Mouse (Mus musculus) intestine, embryonic 16.5 days (tissue): ENCODE data around the gene Scaf1. TPM values are rescaled to one million over a fixed set of nuclear protein-coding genes. Genes with fewer than 3 reads are reported as not detected.
A peak's percentile ranks its signal among the peaks of the same experiment; 100 is the strongest.

Experiments used
- ATAC-seq: fragments of 200-750 bp; cut with Nextera tagmentation; 2 replicates; pipeline ENCODE4 v1.8.0; 2017; ENCODE audit warnings: moderate TSS enrichment, moderate library complexity
- H3K27ac ChIP-seq: fragments of 300-500 bp; sonication (generic); 2 replicates; pipeline ENCODE4 v1.5.1; 2014; ENCODE audit warnings: mild to moderate bottlenecking, low read length
- H3K27me3 ChIP-seq: fragments of 300-500 bp; sonication (generic); replicated peaks from 2 replicates; pipeline ENCODE4 v1.6.1; 2014; ENCODE audit warnings: low read length, control low read depth, mixed read lengths; ENCODE audit not compliant: control insufficient read depth, insufficient read depth
- H3K36me3 ChIP-seq: fragments of 300-500 bp; sonication (generic); 2 replicates; pipeline ENCODE4 v1.6.1; 2014; ENCODE audit warnings: low read length, control low read depth; ENCODE audit not compliant: control insufficient read depth, insufficient read depth
- H3K4me1 ChIP-seq: fragments of 300-500 bp; sonication (generic); 2 replicates; pipeline ENCODE4 v1.6.1; 2014; ENCODE audit warnings: low read length, control low read depth, mixed read lengths; ENCODE audit not compliant: control insufficient read depth, insufficient read depth
- H3K4me2 ChIP-seq: fragments of 300-500 bp; sonication (generic); 2 replicates; pipeline ENCODE4 v1.6.1; 2014; ENCODE audit warnings: low read depth, low read length, control low read depth
- H3K4me3 ChIP-seq: fragments of 300-500 bp; sonication (generic); 2 replicates; pipeline ENCODE4 v1.5.1; 2014; ENCODE audit warnings: mild to moderate bottlenecking, low read length
- H3K9ac ChIP-seq: fragments of 300-500 bp; sonication (generic); 2 replicates; pipeline ENCODE4 v1.6.1; 2014; ENCODE audit warnings: low read depth, low read length
- H3K9me3 ChIP-seq: fragments of 300-500 bp; sonication (generic); 2 replicates; pipeline ENCODE4 v1.6.1; 2016; ENCODE audit warnings: low read length, control low read depth; ENCODE audit not compliant: control insufficient read depth
- WGBS: fragments of 180-500 bp; shearing (Covaris S2); extraction: QIAGEN DNeasy Blood & Tissue Kit; methylation state at CpG from one replicate; pipeline ENCODE4 v1.1.7; 2014; 5-methylcytosine and 5-hydroxymethylcytosine counted together
- polyA plus RNA-seq: library from polyadenylated mRNA; unstranded; fragments of >200 nt; fragmentation: Nextera tagmentation; extraction: Ambion mirVana; gene quantifications from 2 replicates; pipeline ENCODE4 v1.2.1, GENCODE M21; 2015

The Scaf1 gene
- polyA plus RNA-seq: 20.1 and 23.2 TPM in 2 replicates

DNA sequence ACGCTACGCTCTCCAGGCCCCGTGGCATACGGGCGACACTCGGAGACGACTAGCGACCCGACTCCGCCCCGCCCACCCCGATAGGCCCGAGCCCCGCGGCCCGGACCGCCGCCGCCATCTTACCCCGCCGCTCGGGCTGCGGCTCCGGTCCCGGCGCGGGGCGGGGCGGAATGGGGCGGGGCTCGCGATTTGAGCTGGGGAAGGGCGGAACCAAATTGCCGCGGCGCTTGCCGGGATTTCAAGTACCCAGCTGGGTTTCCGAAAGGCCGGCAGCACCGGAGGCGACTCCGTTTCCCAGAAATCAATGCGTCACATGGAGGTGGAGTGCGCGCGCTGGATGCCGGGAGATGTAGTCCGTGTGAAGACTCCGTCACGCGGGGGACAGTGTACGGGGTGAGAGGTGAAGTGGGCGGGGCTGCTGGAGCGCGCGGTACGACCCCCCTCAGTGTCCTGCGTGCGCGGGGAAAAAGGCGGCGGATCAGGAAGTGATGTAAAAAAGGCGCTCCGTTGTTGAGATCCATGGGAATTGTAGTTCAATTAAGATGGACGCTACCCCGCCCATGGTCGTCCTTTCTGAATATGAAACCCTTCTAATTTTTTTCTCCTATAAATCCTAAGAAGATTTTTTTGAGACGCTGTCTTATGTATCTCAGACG, at the start of gene Scaf1:
Gene Scaf1, minus strand, starts transcription at position 407 of the 656 bp plus-strand sequence.
- H3K4me1 ChIP-seq: peaks cover 21% of the 10 kb centered on the region
- peak within 1 kb of the TSS; percentile 80 for H3K4me2 ChIP-seq
- peak; percentile 83 for ATAC-seq
- H3K27ac ChIP-seq: peak within 1 kb of the TSS; percentile 100
- H3K9ac ChIP-seq: peak within 1 kb of the TSS; percentile 99
- no peaks in the 10 kb centered on the region for H3K9me3 ChIP-seq
- under 1% methylated on average over 69 of the region's 69 CpGs for WGBS
- H3K4me3 ChIP-seq: peak within 1 kb of the TSS; percentile 97
- H3K27me3 ChIP-seq: no peaks in the 10 kb centered on the region
- peaks cover 18% of the 10 kb centered on the region for H3K36me3 ChIP-seq

- WGBS: under 1% methylated on average over 31 of the region's 31 CpGs
- Histone ChIP-seq H3K9ac (peak within 1 kb of the TSS; percentile 77), H3K27ac (peak within 1 kb of the TSS; percentile 92), H3K36me3 (no peaks in the 10 kb centered on the region), H3K27me3 (no peaks in the 10 kb centered on the region), H3K9me3 (no peaks in the 10 kb centered on the region), H3K4me2 (peak within 1 kb of the TSS; percentile 57), H3K4me3 (peak within 1 kb of the TSS; percentile 74), H3K4me1 (peaks cover 12% of the 10 kb centered on the region)
- ATAC-seq: peak; percentile 90
These were observed 46.2 kb upstream of the Scaf1 start, which contains the start of the genes Nosip and Prrg2 for GRCm38 (mm10) chr7:45062239-45062835. TSS of gene Nosip (plus strand) at chr7:45062429. TSS of gene Prrg2 (minus strand) at chr7:45062677.

DNA sequence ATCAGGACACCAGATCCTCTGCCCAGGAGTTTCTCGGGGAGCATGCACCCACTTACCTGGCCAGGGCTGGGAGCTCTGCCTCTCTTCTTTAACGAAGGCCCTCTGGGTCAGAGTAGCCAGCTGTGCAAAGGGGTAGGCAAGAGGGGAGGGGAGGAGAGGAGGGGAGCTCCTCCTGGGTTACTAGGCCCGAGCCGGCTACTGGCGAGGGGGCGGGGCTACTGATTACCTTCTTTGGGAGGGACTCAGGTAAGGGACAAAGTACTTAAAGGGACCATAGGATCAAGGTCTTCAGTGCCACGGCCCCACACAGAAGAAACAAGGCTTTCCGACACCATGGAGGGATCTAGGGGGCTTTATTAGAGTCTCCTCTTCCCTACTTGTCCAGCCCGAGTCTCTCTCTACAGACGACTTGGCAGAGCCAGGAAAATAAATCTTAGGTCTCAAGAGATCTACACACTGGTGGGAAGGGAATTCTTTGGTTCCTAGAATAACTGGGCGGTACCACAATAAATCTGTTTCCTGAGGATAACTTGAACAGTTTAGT, 45.4 kb upstream of the Scaf1 start:
- peak overlapping the region; percentile 57 for H3K4me2 ChIP-seq

GRCm38 (mm10) chr7:45060632-45061122, 44.5 kb upstream of the Scaf1 start:
- no peaks in the 10 kb centered on the region for H3K36me3 ChIP-seq
- ATAC-seq: no peak
- H3K4me2 ChIP-seq: peak overlapping the region; percentile 57
- H3K9ac ChIP-seq: 0 out of 2 replicates have a peak overlapping the region, but pooled peaks have one; percentile 77
- WGBS: 79% methylated on average over 6 of the region's 6 CpGs
- H3K4me3 ChIP-seq: no peak overlapping the region; the same call in 1 of the 2 replicates
- peaks cover 12% of the 10 kb centered on the region for H3K4me1 ChIP-seq
- H3K27ac ChIP-seq: no peak overlapping the region
- no peaks in the 10 kb centered on the region for H3K27me3 ChIP-seq
- no peaks in the 10 kb centered on the region for H3K9me3 ChIP-seq

More for the DNA sequence above, 45.4 kb upstream of the Scaf1 start:
- Histone ChIP-seq H3K27me3 (no peaks in the 10 kb centered on the region), H3K4me1 (peaks cover 12% of the 10 kb centered on the region), H3K36me3 (no peaks in the 10 kb centered on the region), H3K27ac (peak overlapping the region; percentile 92), H3K4me3 (peak overlapping the region; percentile 74), H3K9ac (peak overlapping the region; percentile 77), H3K9me3 (no peaks in the 10 kb centered on the region)
- 10% methylated on average over 11 of the region's 11 CpGs for WGBS
- ATAC-seq: peak; percentile 62

GRCm38 (mm10) chr7:45058607-45059571, 42.7 kb upstream of the Scaf1 start:
- H3K4me3 ChIP-seq: no peak overlapping the region
- H3K9me3 ChIP-seq: no peaks in the 10 kb centered on the region
- no peak overlapping the region for H3K4me2 ChIP-seq
- H3K9ac ChIP-seq: no peak overlapping the region
- no peak overlapping the region for H3K27ac ChIP-seq
- no peak for ATAC-seq
- H3K36me3 ChIP-seq: no peaks in the 10 kb centered on the region
- WGBS: 72% methylated on average over 10 of the region's 10 CpGs
- H3K4me1 ChIP-seq: peaks cover 14% of the 10 kb centered on the region
- no peaks in the 10 kb centered on the region for H3K27me3 ChIP-seq

- H3K4me3 ChIP-seq: no peak overlapping the region
- no peak overlapping the region for H3K27ac ChIP-seq
- H3K9ac ChIP-seq: no peak overlapping the region; the same call in 1 of the 2 replicates
- no peaks in the 10 kb centered on the region for H3K27me3 ChIP-seq
- no peaks in the 10 kb centered on the region for H3K36me3 ChIP-seq
- ATAC-seq: no peak
- H3K4me2 ChIP-seq: no peak overlapping the region
- no peaks in the 10 kb centered on the region for H3K9me3 ChIP-seq
- peaks cover 12% of the 10 kb centered on the region for H3K4me1 ChIP-seq
These were observed 40.8 kb upstream of the Scaf1 start for GRCm38 (mm10) chr7:45056972-45057348.

GRCm38 (mm10) chr7:45056329-45056971, 40.3 kb upstream of the Scaf1 start:
- Histone ChIP-seq H3K4me2 (no peak overlapping the region), H3K4me1 (peaks cover 14% of the 10 kb centered on the region), H3K27me3 (no peaks in the 10 kb centered on the region), H3K9ac (no peak overlapping the region; the same call in 1 of the 2 replicates), H3K9me3 (no peaks in the 10 kb centered on the region), H3K4me3 (no peak overlapping the region), H3K36me3 (no peaks in the 10 kb centered on the region), H3K27ac (no peak overlapping the region)
- ATAC-seq: no peak
- 77% methylated on average over 14 of the region's 14 CpGs for WGBS

DNA sequence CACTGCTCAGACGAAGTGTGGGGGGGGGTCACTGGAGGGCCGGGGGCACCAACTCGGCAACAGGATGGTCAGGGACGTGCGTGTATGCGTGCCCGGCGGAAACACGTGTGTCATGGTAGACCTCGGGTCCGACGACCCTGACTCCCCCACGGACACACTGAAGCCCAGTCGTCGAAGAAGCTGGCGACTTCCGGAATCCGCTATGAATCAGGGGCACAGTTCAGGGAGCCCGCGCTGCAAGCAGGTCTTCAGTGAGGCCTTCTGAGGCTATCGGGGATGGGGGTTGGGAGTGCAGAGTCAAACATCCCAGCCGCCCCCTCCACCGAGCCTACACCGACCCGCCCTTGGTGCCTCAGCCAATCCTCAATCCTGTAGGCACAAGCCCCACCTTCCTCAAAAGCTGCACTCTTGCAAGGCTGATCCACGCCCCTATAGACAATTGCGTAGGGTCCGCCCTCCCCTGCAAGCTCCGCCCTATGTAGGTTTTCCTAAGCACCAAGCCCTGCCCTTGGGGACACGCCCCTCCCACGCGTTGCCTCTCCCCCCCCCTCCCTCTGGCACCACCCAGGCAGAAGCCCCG, 37.9 kb upstream of the Scaf1 start:
- Histone ChIP-seq H3K27ac (peak overlapping the region; percentile 99), H3K4me3 (peak overlapping the region; percentile 84), H3K9me3 (no peaks in the 10 kb centered on the region), H3K27me3 (no peaks in the 10 kb centered on the region), H3K4me1 (peaks cover 21% of the 10 kb centered on the region), H3K36me3 (peaks cover 14% of the 10 kb centered on the region; the same call in 1 of the 2 replicates), H3K4me2 (peak overlapping the region; percentile 74), H3K9ac (peak overlapping the region; percentile 92)
- WGBS: under 1% methylated on average over 33 of the region's 33 CpGs
- peak; percentile 94 for ATAC-seq
